19 mouse cellular contexts compared by ENCODE assay signal in the genomic region with DNA sequence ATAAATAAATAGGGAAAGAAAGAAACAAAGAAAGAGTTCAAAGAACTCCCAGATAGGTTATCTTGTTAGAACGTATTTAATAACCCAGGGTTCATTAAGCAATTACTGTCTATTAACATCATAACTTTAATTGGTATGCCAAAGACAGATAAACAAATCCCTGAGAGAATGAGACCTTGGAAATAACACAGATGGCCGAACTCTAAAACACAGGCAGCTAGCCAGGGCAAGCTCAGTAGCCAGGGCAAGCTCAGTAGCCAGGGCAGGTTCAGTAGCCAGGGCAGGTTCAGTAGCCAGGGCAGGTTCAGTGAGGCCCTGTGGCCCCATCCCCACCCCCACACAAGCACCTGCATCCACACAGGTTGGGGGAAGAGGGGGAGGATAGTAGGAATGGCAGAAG. TPM values are rescaled to one million over a fixed set of nuclear protein-coding genes. Genes with fewer than 3 reads are reported as not detected.
A peak's percentile ranks its signal among the peaks of the same experiment; 100 is the strongest.
DNase-seq lines count a peak whose midpoint lies in the region; ATAC-seq and TF ChIP-seq lines count a peak whose summit lies in the region.
"Had no signal": no experiment of that assay in that cellular context is flagged by ENCODE, and none has a peak within 500 bp of the region (broad histone marks: within the 10 kb centered on the region; RNA-seq: fewer than 3 reads in every experiment).

No protein-coding gene starts in this region.

- no peak for TF ChIP-seq CTCF in lung, postnatal 0 days (IDR thresholded peaks at IDR 0.05)

- H3K4me2 ChIP-seq in heart, embryonic 14.5 days (ENCODE audit: low read length): peak overlapping the region; percentile 71
- peak overlapping the region; percentile 6 for H3K4me2 ChIP-seq in lung, postnatal 0 days (replicated peaks; ENCODE audit: low read depth, low read length)
- H3K4me2 ChIP-seq in kidney, embryonic 16.5 days (replicated peaks; ENCODE audit: low read depth, low read length): no peak overlapping the region
- H3K4me2 ChIP-seq: hindbrain, embryonic 14.5 days; intestine, embryonic 15.5 days; kidney, embryonic 15.5 days; limb, embryonic 12.5 days; midbrain, embryonic 15.5 days had no signal

- ATAC-seq in heart, embryonic 14.5 days (ENCODE audit: insufficient number of reproducible peaks, insufficient read depth, low FRiP score, low read depth): no peak
- no peak for ATAC-seq in lung, postnatal 0 days
- ATAC-seq in kidney, embryonic 16.5 days (ENCODE audit: low FRiP score, low TSS enrichment): no peak
- ATAC-seq: intestine, embryonic 15.5 days; midbrain, embryonic 15.5 days had no signal

- H3K27ac ChIP-seq in heart, embryonic 14.5 days (replicated peaks in 1 of 2; ENCODE audit: control insufficient read depth in 1 of 2, insufficient read depth in 1 of 2, low read depth in 2 of 2, low read length in 2 of 2): peak overlapping the region in 1 of 2 experiments; percentile 58; a peak in 2 of 4 replicates
- H3K27ac ChIP-seq in lung, postnatal 0 days (ENCODE audit: low read length): peak overlapping the region; percentile 29
- no peak overlapping the region for H3K27ac ChIP-seq in kidney, embryonic 16.5 days (ENCODE audit: low read length)
- H3K27ac ChIP-seq: embryonic facial prominence, embryonic 10.5 days; hindbrain, embryonic 14.5 days; intestine, embryonic 15.5 days; kidney, embryonic 15.5 days; limb, embryonic 12.5 days; liver, embryonic 14.5 days; midbrain, embryonic 15.5 days had no signal

- H3K9me3 ChIP-seq in heart, embryonic 14.5 days (ENCODE audit: control insufficient read depth, low read length): no peaks in the 10 kb centered on the region
- H3K9me3 ChIP-seq in lung, postnatal 0 days (ENCODE audit: low read length): no peaks in the 10 kb centered on the region
- no peaks in the 10 kb centered on the region for H3K9me3 ChIP-seq in kidney, embryonic 16.5 days (ENCODE audit: low read length)
- H3K9me3 ChIP-seq: embryonic facial prominence, embryonic 10.5 days; intestine, embryonic 15.5 days; kidney, embryonic 15.5 days; limb, embryonic 12.5 days; midbrain, embryonic 15.5 days had no signal

- peak overlapping the region; percentile 36 to 40 for H3K4me3 ChIP-seq in heart, embryonic 14.5 days (ENCODE audit: control insufficient read depth in 1 of 2, insufficient read depth in 1 of 2, low read depth in 1 of 2, low read length in 2 of 2)
- peak overlapping the region; percentile 6; the same call in 1 of the 2 replicates for H3K4me3 ChIP-seq in lung, postnatal 0 days (ENCODE audit: low read depth, low read length)
- H3K4me3 ChIP-seq in kidney, embryonic 16.5 days (ENCODE audit: low read length): no peak overlapping the region
- H3K4me3 ChIP-seq: embryonic facial prominence, embryonic 10.5 days; intestine, embryonic 15.5 days; kidney, embryonic 15.5 days; limb, embryonic 12.5 days; midbrain, embryonic 15.5 days; myocyte had no signal

- DNase-seq in cerebellum, postnatal 10 days: peak; percentile 71 to 74
- no peak for DNase-seq in cerebellum, adult 11-12 months
- no peak for DNase-seq in heart, adult 11 months
- no peak for DNase-seq in lung, postnatal 0 days (ENCODE audit: low spot score)
- DNase-seq in lung, postnatal 14 days: no peak
- DNase-seq in induced T-regulatory cell, adult 2 months (ENCODE audit: low read depth): peak; percentile 6
- DNase-seq: adrenal gland, postnatal 25 days; thymus, postnatal 25 days had no signal

- H3K4me1 ChIP-seq in heart, embryonic 14.5 days (ENCODE audit: control insufficient read depth in 2 of 2, insufficient read depth in 2 of 2, low read length in 2 of 2): peaks cover 13 to 24% of the 10 kb centered on the region in 2 experiments
- peaks cover 15% of the 10 kb centered on the region; the same call in 1 of the 2 replicates for H3K4me1 ChIP-seq in lung, postnatal 0 days (ENCODE audit: insufficient read depth, low read depth, low read length)
- peaks cover 12% of the 10 kb centered on the region for H3K4me1 ChIP-seq in kidney, embryonic 16.5 days (ENCODE audit: insufficient read depth, low read length)

- peaks cover 12% of the 10 kb centered on the region; the same call in 1 of the 2 replicates for H3K36me3 ChIP-seq in heart, embryonic 14.5 days (ENCODE audit: control insufficient read depth, insufficient read depth, low read length)
- H3K36me3 ChIP-seq in lung, postnatal 0 days (ENCODE audit: insufficient read depth, low read length): no peaks in the 10 kb centered on the region
- no peaks in the 10 kb centered on the region for H3K36me3 ChIP-seq in kidney, embryonic 16.5 days (ENCODE audit: insufficient read depth, low read length)
- H3K36me3 ChIP-seq: embryonic facial prominence, embryonic 10.5 days; intestine, embryonic 15.5 days; kidney, embryonic 15.5 days; limb, embryonic 12.5 days; midbrain, embryonic 15.5 days had no signal

- 50% methylated on average over 2 of the region's 2 CpGs for WGBS in heart, embryonic 14.5 days
- WGBS in lung, postnatal 0 days: 57% methylated on average over 2 of the region's 2 CpGs
- WGBS in kidney, embryonic 16.5 days: 61% methylated on average over 2 of the region's 2 CpGs

- H3K27me3 ChIP-seq in heart, embryonic 14.5 days (ENCODE audit: control insufficient read depth, insufficient read depth, low read length): no peaks in the 10 kb centered on the region
- no peaks in the 10 kb centered on the region for H3K27me3 ChIP-seq in lung, postnatal 0 days (replicated peaks; ENCODE audit: insufficient read depth, low read length)
- H3K27me3 ChIP-seq in kidney, embryonic 16.5 days (ENCODE audit: insufficient read depth, low read length): no peaks in the 10 kb centered on the region; the same call in 1 of the 2 replicates
- H3K27me3 ChIP-seq: CH12.LX; intestine, embryonic 15.5 days; kidney, embryonic 15.5 days; limb, embryonic 12.5 days had no signal

- TF ChIP-seq EP300 in lung, postnatal 0 days (IDR thresholded peaks at IDR 0.05): no peak; the same call in 1 of the 2 replicates

- H3K9ac ChIP-seq in heart, embryonic 14.5 days (ENCODE audit: low read length): peak overlapping the region; percentile 67
- no peak overlapping the region for H3K9ac ChIP-seq in lung, postnatal 0 days (replicated peaks; ENCODE audit: low read depth)
- H3K9ac ChIP-seq in kidney, embryonic 16.5 days (replicated peaks; ENCODE audit: low read length): no peak overlapping the region
- H3K9ac ChIP-seq: hindbrain, embryonic 14.5 days; intestine, embryonic 15.5 days; kidney, embryonic 15.5 days; limb, embryonic 12.5 days; liver, embryonic 14.5 days; midbrain, embryonic 15.5 days had no signal

RNA-seq across cellular contexts. Expression of a gene that starts 2.9 kb away (rescaled TPM):
- 30.1 and 34.0 TPM in 2 replicates for polyA plus RNA-seq in heart, embryonic 14.5 days (2014; fragmentation: Nextera tagmentation; extraction: Ambion mirVana)
- polyA plus RNA-seq in lung, postnatal 0 days (2015; fragmentation: Nextera tagmentation; extraction: Ambion mirVana): 49.0 and 49.5 TPM in 2 replicates
- polyA plus RNA-seq in kidney, embryonic 16.5 days (2015; fragmentation: Nextera tagmentation; extraction: Ambion mirVana): 1.1 and 1.8 TPM in 2 replicates
- polyA plus RNA-seq: limb, embryonic 12.5 days had no signal

Comparison
In these comparisons a context has a peak if more than half of its experiments do, and no peak if none do; other contexts are left out.
1. DNase-seq: peak in cerebellum, postnatal 10 days (2 of 2) and induced T-regulatory cell, adult 2 months (single experiment); none in cerebellum, adult 11-12 months (single experiment), heart, adult 11 months (single experiment), lung, postnatal 0 days (single experiment) and lung, postnatal 14 days (single experiment).
2. RNA of a gene that starts 2.9 kb away (polyA plus RNA-seq): 49.0 to 49.5 TPM in lung, postnatal 0 days and 30.1 to 34.0 TPM in heart, embryonic 14.5 days; 1.1 to 1.8 TPM in kidney, embryonic 16.5 days; every median in the first group is over 10 times any median in the second.